Mouse (Mus musculus) brain, adult 2 months (tissue): ENCODE data around the gene Zfp345.
"Not testable (repeated sequence)": the region's sequence is repeated elsewhere in the genome, so short reads cannot be mapped to it uniquely, and the experiment has no call there.

ENCODE experiments used
- DNase-seq: peaks from one replicate; pipeline ENCODE4 v3.0.0; 2011; ENCODE audit warnings: low read depth, low spot score

The Zfp345 gene

GRCm38 (mm10) chr2:150484939-150485778, at the start of gene Zfp345:
Zfp345 (minus strand) TSS chr2:150485091.
- not testable (repeated sequence) for DNase-seq

DNA sequence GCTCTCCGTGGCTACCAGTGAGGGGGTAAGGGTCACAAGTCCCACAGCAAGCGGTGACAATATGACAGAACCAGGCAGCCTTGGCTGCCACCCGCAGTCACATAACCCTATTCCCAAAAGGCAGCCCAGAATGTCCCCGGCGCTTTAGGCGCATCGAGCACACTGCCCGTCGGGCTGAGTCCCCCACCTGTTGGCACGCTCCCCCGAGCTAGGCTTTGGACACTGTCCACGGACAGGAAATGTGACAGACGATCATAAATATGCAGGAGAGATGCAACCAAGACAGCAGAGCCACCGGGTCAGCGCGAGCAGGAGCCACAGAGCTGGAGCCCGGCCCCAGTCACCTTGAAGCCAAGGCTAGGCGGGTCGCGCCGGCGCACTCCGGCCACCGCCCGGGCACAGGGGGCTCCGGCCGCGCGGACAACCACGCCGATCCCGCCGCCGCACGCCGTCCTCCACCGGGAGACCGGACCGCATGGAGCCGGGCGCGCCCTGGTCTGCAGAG, 40.9 kb upstream of the Zfp345 start:
- DNase-seq = no peak

DNA sequence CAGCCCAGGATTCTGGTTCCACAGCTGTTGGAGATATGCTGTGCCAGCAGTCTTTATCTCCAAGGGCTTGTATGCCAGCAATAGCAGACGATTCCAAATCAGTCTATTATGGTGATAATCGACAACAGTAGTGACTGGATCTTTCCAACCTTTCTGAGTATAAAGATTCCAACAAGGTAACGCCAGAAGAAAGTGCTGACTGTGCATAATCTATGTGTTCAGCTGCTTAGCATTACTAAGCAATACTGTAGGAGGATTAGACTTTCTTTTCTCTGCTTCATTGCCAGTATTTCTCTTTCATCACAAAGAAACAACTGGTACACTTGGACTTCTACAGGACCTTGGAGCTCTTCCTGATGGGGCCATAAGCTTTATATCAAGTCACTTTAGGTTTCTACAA, 27.9 kb upstream of the Zfp345 start:
- no peak for DNase-seq

DNA sequence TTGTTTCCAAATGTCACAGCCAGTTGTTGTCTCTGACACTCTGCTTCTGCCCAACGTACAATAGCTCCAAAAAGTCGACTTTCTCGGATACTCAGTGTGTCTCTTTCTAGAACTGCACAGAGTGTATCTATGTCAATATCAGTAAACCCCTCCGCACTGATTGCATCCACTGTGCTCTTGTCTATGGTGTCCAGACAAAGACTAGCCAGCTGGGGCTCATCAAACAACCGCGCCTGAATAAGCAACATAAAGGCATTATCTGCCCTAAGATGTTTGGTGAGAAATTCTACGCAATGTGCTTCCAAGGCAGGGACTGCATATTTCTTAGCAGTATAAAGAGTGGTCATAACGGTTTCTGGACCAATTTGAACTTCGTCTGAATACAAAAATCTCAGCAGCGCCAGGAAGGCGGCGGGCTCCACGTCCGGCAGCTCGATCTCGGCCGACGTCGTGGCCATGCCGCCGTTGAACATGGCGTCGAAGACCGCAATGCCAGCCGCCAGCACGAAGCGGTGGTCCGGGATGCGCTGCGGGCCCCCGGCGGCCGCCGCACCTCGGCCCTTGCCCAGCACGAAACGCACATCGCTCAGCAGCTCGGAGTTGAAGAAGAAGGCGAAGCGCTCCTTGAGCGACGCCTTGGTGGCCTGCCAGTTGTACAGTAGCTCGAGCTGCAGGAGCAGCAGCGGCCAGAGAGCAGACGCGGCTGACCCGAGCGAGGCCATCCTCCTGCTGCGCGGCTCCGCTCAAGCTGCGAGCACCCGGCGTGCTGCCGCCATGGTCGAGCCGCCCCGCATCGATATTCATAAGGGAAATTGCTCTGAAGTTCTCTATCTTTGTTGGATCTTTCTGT, 15.5 kb upstream of the Zfp345 start:
- peak; percentile 0 for DNase-seq

DNA sequence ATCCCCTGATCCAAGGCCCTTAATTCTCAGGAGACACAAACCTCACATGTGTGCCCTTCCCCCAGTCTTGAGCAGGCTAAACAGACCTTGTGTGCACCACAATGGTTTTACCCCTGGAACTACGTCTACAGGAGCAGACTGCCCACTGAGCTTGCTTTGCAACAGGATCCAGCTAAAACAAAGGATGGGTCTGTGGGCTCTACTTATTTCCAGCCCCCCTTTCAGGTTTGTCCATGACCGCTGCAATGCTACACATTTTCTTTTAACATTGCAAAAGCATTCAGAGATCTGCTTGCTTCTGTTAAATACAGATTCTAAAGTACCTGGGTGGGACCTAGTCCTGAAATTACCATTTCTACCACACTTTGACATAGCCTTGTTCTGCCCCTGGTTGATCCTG, 8.1 kb upstream of the Zfp345 start:
- DNase-seq = no peak

DNA sequence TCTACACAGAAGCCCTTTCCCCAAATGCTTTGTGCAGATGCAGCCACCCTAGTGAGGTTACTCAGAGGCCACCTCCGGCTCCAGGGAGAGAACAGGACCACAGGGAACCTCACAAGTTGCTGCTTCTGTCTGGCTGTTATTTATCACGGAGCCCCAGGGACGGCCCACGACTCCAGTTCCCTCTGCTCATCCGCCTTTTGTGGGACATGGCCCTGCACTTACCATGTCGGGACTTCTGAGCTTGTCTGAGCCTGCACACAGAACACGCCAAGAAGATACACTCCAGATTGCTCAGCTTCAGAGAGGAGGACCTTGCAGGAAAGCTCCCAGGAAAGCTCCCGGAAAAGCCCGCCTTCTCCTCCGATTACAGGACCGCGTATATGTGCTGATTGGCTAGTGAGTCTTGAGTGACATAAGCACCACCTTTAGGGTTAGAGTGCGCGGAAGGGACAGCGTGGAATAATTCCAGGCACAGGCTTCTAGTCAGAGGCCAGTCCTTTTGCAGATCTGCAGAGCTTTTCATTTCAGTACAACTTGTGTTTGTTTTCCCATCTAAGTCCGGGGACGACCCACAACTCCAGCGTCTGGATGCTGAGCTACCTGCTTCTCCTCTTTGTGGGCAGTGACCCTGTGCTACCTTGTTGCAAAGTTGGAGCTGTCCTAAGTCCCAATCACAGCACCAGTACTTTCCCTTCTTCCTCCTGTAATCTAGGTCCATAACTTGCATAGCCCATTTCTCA, 33.5 kb downstream of the Zfp345 start, which contains the start of gene Zfp442:
TSS of gene Zfp442 (minus strand) at position 307 of the 740 bp plus-strand sequence.
- DNase-seq = peak; percentile 86

GRCm38 (mm10) chr2:150439084-150439483, 45.8 kb downstream of the Zfp345 start:
- DNase-seq = not testable (repeated sequence)
